Comparison of ENCODE assay signal across 8 mouse cellular contexts in the genomic region with DNA sequence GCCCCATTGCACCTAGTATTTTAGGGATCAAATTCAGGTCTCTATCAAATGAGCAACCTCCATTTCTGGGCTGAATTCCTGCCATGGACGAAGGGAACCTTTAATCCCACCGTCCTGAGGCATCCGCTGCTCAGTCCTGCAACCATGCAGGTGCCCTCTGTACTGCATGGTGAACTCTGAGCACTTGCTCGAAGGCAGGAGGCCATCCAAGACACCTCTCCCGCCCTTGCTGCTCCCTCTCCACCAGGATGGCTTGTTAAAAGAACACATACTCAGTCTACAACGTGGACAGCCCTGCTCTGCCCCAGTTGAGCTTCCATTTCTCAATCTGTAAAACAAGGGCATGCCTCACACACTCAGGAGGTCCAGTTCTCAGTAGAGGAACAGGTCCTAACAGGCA. TPM values are rescaled to one million over a fixed set of nuclear protein-coding genes. Genes with fewer than 3 reads are reported as not detected.
DNase-seq lines count a peak whose midpoint lies in the region; ATAC-seq and TF ChIP-seq lines count a peak whose summit lies in the region.

No protein-coding gene starts in this region.

- peak overlapping the region; percentile 67 for H3K4me2 ChIP-seq in hindbrain, embryonic 16.5 days (ENCODE audit: low read length)
- peak overlapping the region; percentile 85 for H3K4me2 ChIP-seq in liver, embryonic 15.5 days

- H3K79me2 ChIP-seq in MEL (ENCODE audit: control insufficient read depth, insufficient read depth, low read length, poor library complexity) = peaks cover 59% of the 10 kb centered on the region

- DNase-seq in gastrocnemius, adult 2 months = no peak
- DNase-seq in gastrocnemius, postnatal 14 days = no peak
- no peak for DNase-seq in MEL (ENCODE audit: low read depth, low spot score)
- no peak for DNase-seq in left cerebral cortex, postnatal 10 days (ENCODE audit: extremely low spot score in 1 of 2, low spot score in 2 of 2)
- no peak for DNase-seq in frontal cortex, postnatal 36 days (ENCODE audit: low spot score in 2 of 2)
- no peak for DNase-seq in thymus, adult 2 months

- peak overlapping the region; percentile 89 for H3K27ac ChIP-seq in gastrocnemius, adult 2 months
- H3K27ac ChIP-seq in MEL (ENCODE audit: control insufficient read depth, low read depth, low read length) = no peak overlapping the region
- peak overlapping the region; percentile 76; the same call in 1 of the 2 replicates for H3K27ac ChIP-seq in hindbrain, embryonic 16.5 days (ENCODE audit: low read depth, low read length)
- H3K27ac ChIP-seq in liver, embryonic 15.5 days (replicated peaks) = peak overlapping the region; percentile 79
- no peak overlapping the region for H3K27ac ChIP-seq in thymus, adult 2 months (ENCODE audit: control insufficient read depth, insufficient read depth, low read length)

- H3K27me3 ChIP-seq in MEL (ENCODE audit: control insufficient read depth in 1 of 2, insufficient read depth in 2 of 2, low read length in 2 of 2) = no peaks in the 10 kb centered on the region
- H3K27me3 ChIP-seq in hindbrain, embryonic 16.5 days (replicated peaks; ENCODE audit: control insufficient read depth, insufficient read depth, low read length) = no peaks in the 10 kb centered on the region
- H3K27me3 ChIP-seq in liver, embryonic 15.5 days = no peaks in the 10 kb centered on the region
- H3K27me3 ChIP-seq in thymus, adult 2 months (ENCODE audit: control insufficient read depth, insufficient read depth, low read length) = no peaks in the 10 kb centered on the region

- intact Hi-C loops in gastrocnemius, adult 2 months (cut with DNase I) = no loop called here
- intact Hi-C loops in gastrocnemius, postnatal 14 days (cut with DNase I; ENCODE audit: low total_unique reads) = no loop called here
- intact Hi-C loops in left cerebral cortex, postnatal 10 days (cut with DNase I) = no loop called here

- H3K36me3 ChIP-seq in MEL (ENCODE audit: control insufficient read depth in 1 of 2, insufficient read depth in 2 of 2, low read length in 2 of 2) = peaks cover 20 to 24% of the 10 kb centered on the region in 2 experiments
- H3K36me3 ChIP-seq in hindbrain, embryonic 16.5 days (ENCODE audit: control insufficient read depth, insufficient read depth, low read length) = peaks cover 21% of the 10 kb centered on the region
- H3K36me3 ChIP-seq in liver, embryonic 15.5 days (replicated peaks) = peaks cover 43% of the 10 kb centered on the region
- peaks cover 34% of the 10 kb centered on the region for H3K36me3 ChIP-seq in thymus, adult 2 months (ENCODE audit: control insufficient read depth, insufficient read depth, low read length)

- no peak for TF ChIP-seq POLR2A in MEL (IDR thresholded peaks at IDR 0.05; ENCODE audit: control insufficient read depth in 1 of 2, insufficient read depth in 1 of 2, low read depth in 1 of 2, low read length in 2 of 2, poor library complexity in 1 of 2)
- TF ChIP-seq POLR2A in thymus, adult 2 months (IDR thresholded peaks at IDR 0.05; ENCODE audit: control insufficient read depth, extremely low read depth, insufficient read depth, low read length, poor library complexity) = no peak

- TF ChIP-seq EP300 in MEL (IDR thresholded peaks at IDR 0.05; ENCODE audit: low read depth in 1 of 2, low read length in 2 of 2) = no peak

- H3K9me3 ChIP-seq in MEL (replicated peaks; ENCODE audit: insufficient read depth, low read length) = no peaks in the 10 kb centered on the region
- H3K9me3 ChIP-seq in hindbrain, embryonic 16.5 days (ENCODE audit: control insufficient read depth, low read length) = no peaks in the 10 kb centered on the region
- H3K9me3 ChIP-seq in liver, embryonic 15.5 days (replicated peaks) = no peaks in the 10 kb centered on the region

- peaks cover 10 to 30% of the 10 kb centered on the region in 2 experiments for H3K4me1 ChIP-seq in MEL (ENCODE audit: control insufficient read depth in 1 of 2, insufficient read depth in 2 of 2, low read length in 2 of 2)
- H3K4me1 ChIP-seq in hindbrain, embryonic 16.5 days (ENCODE audit: control insufficient read depth, insufficient read depth, low read depth, low read length) = peaks cover 54% of the 10 kb centered on the region
- peaks cover 92% of the 10 kb centered on the region for H3K4me1 ChIP-seq in liver, embryonic 15.5 days (replicated peaks)
- H3K4me1 ChIP-seq in thymus, adult 2 months (replicated peaks; ENCODE audit: control insufficient read depth, insufficient read depth, low read length) = peaks cover 50% of the 10 kb centered on the region

- TF ChIP-seq CTCF in gastrocnemius, adult 2 months (IDR thresholded peaks at IDR 0.05) = no peak
- no peak for TF ChIP-seq CTCF in MEL (IDR thresholded peaks at IDR 0.05 in 2 of 3, conservative IDR thresholded peaks at IDR 0.05 in 1 of 3; ENCODE audit: control insufficient read depth in 1 of 3, insufficient read depth in 1 of 3, low read depth in 2 of 3, low read length in 3 of 3, poor library complexity in 1 of 3, severe bottlenecking in 1 of 3)
- no peak for TF ChIP-seq CTCF in thymus, adult 2 months (IDR thresholded peaks at IDR 0.05; ENCODE audit: borderline replicate concordance, control insufficient read depth, extremely low read depth, insufficient read depth, low read length, poor library complexity)

- TF ChIP-seq RAD21 in MEL (IDR thresholded peaks at IDR 0.05; ENCODE audit: low read depth, low read length) = no peak

- ATAC-seq in hindbrain, embryonic 16.5 days = no peak
- no peak for ATAC-seq in liver, embryonic 15.5 days (ENCODE audit: insufficient read depth)

- WGBS in hindbrain, embryonic 16.5 days = 65% methylated on average over 6 of the region's 6 CpGs
- WGBS in liver, embryonic 15.5 days (ENCODE audit: insufficient replicate concordance) = 58% methylated on average over 6 of the region's 6 CpGs
- 79% methylated on average over 6 of the region's 6 CpGs for WGBS in thymus, adult 2 months

- peak overlapping the region; percentile 79 for H3K9ac ChIP-seq in MEL (ENCODE audit: control insufficient read depth, low read depth, low read length, poor library complexity, severe bottlenecking)
- H3K9ac ChIP-seq in hindbrain, embryonic 16.5 days (ENCODE audit: low read depth, low read length) = peak overlapping the region; percentile 56
- peak overlapping the region; percentile 68 for H3K9ac ChIP-seq in liver, embryonic 15.5 days

- peak overlapping the region; percentile 69 for H3K4me3 ChIP-seq in gastrocnemius, adult 2 months
- peak overlapping the region; percentile 60 to 70; a peak in 3 of 4 replicates for H3K4me3 ChIP-seq in MEL (ENCODE audit: control insufficient read depth in 1 of 2, insufficient read depth in 1 of 2, low read depth in 2 of 2, low read length in 2 of 2)
- peak overlapping the region; percentile 47 for H3K4me3 ChIP-seq in hindbrain, embryonic 16.5 days (ENCODE audit: low read length)
- H3K4me3 ChIP-seq in liver, embryonic 15.5 days (replicated peaks) = peak overlapping the region; percentile 62
- no peak overlapping the region for H3K4me3 ChIP-seq in thymus, adult 2 months (ENCODE audit: control insufficient read depth, insufficient read depth, low read length)

TF ChIP-seq in MEL, 35 proteins besides CTCF, POLR2A, EP300 and RAD21:
- TF ChIP-seq HCFC1 (IDR thresholded peaks at IDR 0.05; ENCODE audit: low read depth, low read length) = no peak

RNA-seq across cellular contexts. Expression of a gene that starts 14.2 kb away (rescaled TPM):
- total RNA-seq in gastrocnemius, adult 2 months (2021) = 10 to 100 TPM; 27.5 to 43.4 TPM
- 10 to 100 TPM; 20.9 to 24.5 TPM for total RNA-seq in gastrocnemius, postnatal 14 days (2021)
- total RNA-seq in MEL (2012; rRNA removed) = 288 and 305 TPM in 2 replicates
- polyA plus RNA-seq in MEL (2012; ENCODE audit: insufficient read depth in 1 of 2, insufficient read length in 2 of 2, low read depth in 1 of 2, low replicate concordance in 2 of 2, missing spikeins in 1 of 2) = 100 to 1,000 TPM in 1 of 2 experiments, not detected in 1; 241 TPM
- 42.5 and 44.8 TPM in 2 replicates for polyA plus RNA-seq in hindbrain, embryonic 16.5 days (2015; fragmentation: Nextera tagmentation; extraction: Ambion mirVana)
- 53.5 and 60.6 TPM in 2 replicates for polyA plus RNA-seq in liver, embryonic 15.5 days (2015; fragmentation: Nextera tagmentation; extraction: Ambion mirVana)
- total RNA-seq in left cerebral cortex, postnatal 10 days (2021) = 10 to 100 TPM; 41.5 to 43.0 TPM
- polyA plus RNA-seq in thymus, adult 2 months (2012; rRNA removed) = 466 and 519 TPM in 2 replicates

Comparison
In these comparisons a context has a peak if more than half of its experiments do, and no peak if none do; other contexts are left out.
1. H3K27ac ChIP-seq: peak in gastrocnemius, adult 2 months (single experiment), hindbrain, embryonic 16.5 days (single experiment) and liver, embryonic 15.5 days (single experiment); none in MEL (single experiment) and thymus, adult 2 months (single experiment).
2. Peak in every context shown above with its lines, with median percentiles within 50 percentile points of each other: H3K9ac ChIP-seq.